Mouse (Mus musculus): ENCODE measurements around the gene Ncf2.

Ncf2 gene

GRCm38 (mm10) chr1:152796683-152797263 lies 3.2 kb upstream of the Ncf2 start:
- peak; percentile 54 for DNase-seq (ENCODE audit: low read depth, low spot score)

- no peak for DNase-seq (ENCODE audit: low read depth, low spot score)
Measured at GRCm38 (mm10) chr1:152798125-152798524, 1.9 kb upstream of the Ncf2 start.

GRCm38 (mm10) chr1:152800633-152801176 lies 711 bp downstream of the Ncf2 start:
- DNase-seq (ENCODE audit: low read depth, low spot score): no peak

GRCm38 (mm10) chr1:152804907-152805306 lies 4.9 kb downstream of the Ncf2 start:
- no peak for DNase-seq (ENCODE audit: low read depth, low spot score)

GRCm38 (mm10) chr1:152807619-152808391 lies 7.8 kb downstream of the Ncf2 start:
- DNase-seq (ENCODE audit: low read depth, low spot score): no peak

GRCm38 (mm10) chr1:152808392-152808680 lies 8.3 kb downstream of the Ncf2 start:
- DNase-seq (ENCODE audit: low read depth, low spot score): no peak

- peak; percentile 76 for DNase-seq (ENCODE audit: low read depth, low spot score)
Measured at GRCm38 (mm10) chr1:152809541-152810252, 9.7 kb downstream of the Ncf2 start.

GRCm38 (mm10) chr1:152810533-152811439 lies 10.8 kb downstream of the Ncf2 start:
- no peak for DNase-seq (ENCODE audit: low read depth, low spot score)

- DNase-seq (ENCODE audit: low read depth, low spot score): peak; percentile 93
Measured at GRCm38 (mm10) chr1:152815265-152815701, 15.3 kb downstream of the Ncf2 start.

- DNase-seq (ENCODE audit: low read depth, low spot score): peak; percentile 59
Measured at GRCm38 (mm10) chr1:152817027-152817769, 17.2 kb downstream of the Ncf2 start.

GRCm38 (mm10) chr1:152817794-152818193 lies 17.8 kb downstream of the Ncf2 start:
- DNase-seq (ENCODE audit: low read depth, low spot score): peak; percentile 47

- no peak for DNase-seq (ENCODE audit: low read depth, low spot score)
Measured at GRCm38 (mm10) chr1:152819558-152819957, 19.6 kb downstream of the Ncf2 start.

GRCm38 (mm10) chr1:152820911-152821695 lies 21.1 kb downstream of the Ncf2 start:
- DNase-seq (ENCODE audit: low read depth, low spot score): no peak

GRCm38 (mm10) chr1:152821746-152822145 lies 21.8 kb downstream of the Ncf2 start:
- no peak for DNase-seq (ENCODE audit: low read depth, low spot score)

- DNase-seq (ENCODE audit: low read depth, low spot score): no peak
Measured at GRCm38 (mm10) chr1:152824206-152824605, 24.2 kb downstream of the Ncf2 start.

GRCm38 (mm10) chr1:152826446-152826845 lies 26.5 kb downstream of the Ncf2 start:
- DNase-seq (ENCODE audit: low read depth, low spot score): no peak

GRCm38 (mm10) chr1:152828168-152828567 lies 28.2 kb downstream of the Ncf2 start:
- DNase-seq (ENCODE audit: low read depth, low spot score): no peak

GRCm38 (mm10) chr1:152828637-152829355 lies 28.8 kb downstream of the Ncf2 start:
- DNase-seq (ENCODE audit: low read depth, low spot score): no peak

GRCm38 (mm10) chr1:152830054-152830453 lies 30.1 kb downstream of the Ncf2 start:
- no peak for DNase-seq (ENCODE audit: low read depth, low spot score)
